Mouse (Mus musculus) adrenal gland, postnatal 25 days (tissue): Measurements from ENCODE around the gene Ext2. TPM values are rescaled to one million over a fixed set of nuclear protein-coding genes. Genes with fewer than 3 reads are reported as not detected.

Experiments used
- DNase-seq: peaks from one replicate; pipeline ENCODE4 v3.0.0; 2021; ENCODE audit warnings: mixed read lengths
- total RNA-seq: library from RNA; stranded (reverse); gene quantifications from 2 replicates; pipeline ENCODE4 v1.2.3, GENCODE M21; 2021

Gene Ext2
- total RNA-seq, 1 experiment from 2014 or later: 101 TPM

GRCm38 (mm10) chr2:93619208-93619849, 203.0 kb downstream of the Ext2 start:
- no peak for DNase-seq

- no peak for DNase-seq
Observed at GRCm38 (mm10) chr2:93618447-93619199, 203.7 kb downstream of the Ext2 start.

- DNase-seq: no peak
Observed at GRCm38 (mm10) chr2:93615845-93616689, 206.3 kb downstream of the Ext2 start.

DNA sequence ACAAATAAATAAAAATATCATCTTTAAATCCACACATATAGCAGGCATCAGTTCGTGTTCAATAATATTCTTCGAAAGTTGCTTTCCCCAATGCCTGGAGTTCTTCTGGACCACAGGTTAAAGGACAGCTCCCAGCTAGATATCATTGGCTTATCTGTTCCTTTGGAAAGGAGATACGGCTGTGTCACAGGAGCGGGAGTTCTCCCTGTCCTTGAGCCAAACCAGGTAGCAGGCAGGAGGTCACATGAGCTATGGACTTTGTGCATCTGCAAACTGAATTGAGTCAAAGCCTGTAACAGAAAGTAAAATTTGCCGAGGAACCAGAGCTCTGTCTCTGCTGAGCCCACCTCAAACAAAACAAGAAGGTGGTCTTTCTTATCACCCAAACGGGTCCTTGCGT, 209.3 kb downstream of the Ext2 start:
- DNase-seq: no peak

Other genes starting within 250 kb of the Ext2 start
- 0.29 and 0.39 TPM in 2 replicates for gene Alx4, start 180.2 kb downstream of the Ext2 start, total RNA-seq
- gene Accs, start 27.4 kb upstream of the Ext2 start, total RNA-seq: 10.0 and 13.3 TPM in 2 replicates
- gene Accsl, start 46.6 kb upstream of the Ext2 start, total RNA-seq: 0.76 TPM in 1 of 2 replicates, not detected in the other
- gene Gm13889, start 134.6 kb upstream of the Ext2 start, total RNA-seq: 18.3 and 20.5 TPM in 2 replicates
- not detected in 2 replicates for gene Gm27027, start 173.8 kb upstream of the Ext2 start, total RNA-seq
- 48.2 and 56.0 TPM in 2 replicates for gene Alkbh3, start 188.2 kb upstream of the Ext2 start, total RNA-seq